Mouse (Mus musculus): ENCODE data around the gene Prep.
"Not testable (repeated sequence)": the region's sequence is repeated elsewhere in the genome, so short reads cannot be mapped to it uniquely, and the experiment has no call there.

Prep gene

DNA sequence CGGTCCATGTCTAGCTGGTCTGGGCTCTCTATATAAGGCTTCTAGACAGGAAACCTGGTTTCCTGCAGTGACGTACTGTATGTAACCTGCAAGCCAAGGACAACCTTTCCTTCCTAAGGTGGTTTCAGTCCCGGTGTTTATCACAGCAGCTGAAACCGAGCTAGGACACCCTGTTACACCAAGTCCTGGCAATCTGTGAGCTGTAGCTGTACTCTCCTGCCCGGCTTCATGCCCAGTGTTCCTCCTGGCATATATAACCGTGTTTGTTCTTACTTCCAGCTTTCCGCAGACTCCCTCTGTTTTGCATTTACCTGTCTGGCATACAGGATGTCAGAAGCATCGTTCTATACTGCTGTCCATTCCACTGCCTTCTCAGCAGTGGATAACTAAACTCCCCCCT, 51.4 kb downstream of the Prep start:
- no peak for DNase-seq (ENCODE audit: low spot score)

DNA sequence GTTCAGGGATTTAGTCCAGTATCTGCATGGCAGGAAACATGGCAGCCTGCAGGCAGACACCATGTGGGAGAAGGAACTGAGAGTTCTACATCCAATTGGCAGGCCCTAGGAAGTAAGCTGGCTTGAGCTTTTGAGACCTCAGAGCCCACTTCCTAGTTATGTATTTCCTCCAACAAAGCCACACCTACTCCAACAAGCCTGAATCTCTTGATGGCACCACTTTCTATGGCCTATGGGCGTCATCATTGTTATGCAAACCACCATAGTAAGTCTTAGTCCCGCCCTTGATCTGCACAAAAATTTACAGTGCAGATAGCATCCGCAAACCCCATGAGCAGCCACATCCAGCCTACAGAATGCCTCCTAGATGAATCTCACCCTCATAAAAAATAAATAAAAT, 54.6 kb downstream of the Prep start:
- no peak for DNase-seq (ENCODE audit: low spot score)

DNA sequence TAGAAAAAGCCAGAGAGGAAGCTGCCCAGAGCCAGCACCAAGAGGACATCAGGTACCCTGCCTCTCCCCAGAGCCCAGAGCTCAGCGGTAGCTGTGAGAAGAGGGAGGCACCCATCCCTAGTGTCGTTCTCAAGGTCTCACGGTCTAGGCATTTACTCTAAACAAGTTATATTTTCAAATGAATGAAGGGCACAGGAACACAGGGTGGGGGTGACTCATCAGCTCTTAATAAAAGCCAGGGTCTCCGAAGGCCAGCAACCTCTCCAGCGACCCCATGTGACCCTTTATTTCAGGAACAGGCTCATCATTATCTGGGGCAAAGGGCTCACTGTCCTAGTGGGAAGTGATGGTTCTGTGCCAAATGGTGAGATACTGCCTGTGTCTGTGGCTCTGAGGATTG, 55.5 kb downstream of the Prep start:
- DNase-seq (ENCODE audit: low spot score): no peak

DNA sequence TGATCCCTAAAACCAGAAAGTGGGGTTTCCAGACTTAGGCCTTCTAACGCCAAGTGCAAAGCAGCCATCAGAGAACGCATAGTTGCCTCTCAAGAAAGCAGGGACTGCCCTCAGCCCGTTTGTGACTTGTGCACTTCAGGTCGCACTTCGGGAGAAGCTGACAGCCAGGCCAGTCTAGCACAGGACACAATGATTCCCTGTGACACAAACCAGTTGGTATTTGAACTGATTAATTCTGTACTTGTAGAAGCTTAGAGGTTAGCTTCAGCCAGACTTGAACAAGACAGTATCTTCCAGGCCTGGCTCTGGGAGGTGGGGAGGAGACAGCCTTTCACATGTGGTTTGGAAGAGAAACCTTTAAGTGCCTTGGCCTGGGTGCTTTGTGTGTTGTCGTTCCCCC, 56.0 kb downstream of the Prep start:
- DNase-seq (ENCODE audit: low spot score): no peak

DNA sequence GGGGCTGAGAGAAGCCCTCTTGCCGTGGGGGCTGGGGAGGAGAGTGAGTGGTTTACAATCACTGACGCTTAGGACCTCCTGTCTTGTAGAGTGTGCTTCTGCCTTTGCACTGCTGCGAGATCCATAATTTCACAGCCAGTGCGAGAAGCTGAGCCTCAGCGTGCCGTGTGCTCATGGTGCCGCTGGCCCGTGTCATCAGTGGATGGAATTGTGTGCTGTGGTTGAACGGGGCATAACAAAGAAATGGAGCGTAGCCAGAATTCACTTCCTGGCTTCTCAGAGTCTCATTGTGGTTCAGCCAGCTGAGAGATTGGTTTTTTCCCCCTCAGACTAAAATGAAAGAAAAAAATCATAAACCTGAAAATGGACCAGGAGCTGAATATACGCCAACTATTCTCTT, 62.1 kb downstream of the Prep start:
- DNase-seq (ENCODE audit: low spot score): no peak

DNA sequence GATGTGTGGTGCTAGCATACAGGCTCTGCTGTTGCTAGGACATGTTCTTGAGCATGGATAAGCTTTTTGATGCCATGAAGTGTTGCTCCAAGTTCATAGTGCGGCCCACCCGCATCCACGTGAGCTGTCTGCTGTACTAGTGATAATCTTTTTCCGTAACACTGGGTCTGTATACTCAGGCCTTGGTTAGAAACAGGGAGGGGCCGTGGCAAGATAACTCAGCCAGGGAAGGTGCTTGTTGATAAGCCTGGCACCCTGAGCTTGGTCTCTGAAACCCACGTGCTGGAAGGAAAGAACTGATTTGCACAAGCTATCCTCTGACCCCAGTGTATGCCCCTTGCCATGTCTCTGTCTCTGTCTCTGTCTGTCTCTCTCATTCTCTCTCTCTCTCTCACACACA, 63.0 kb downstream of the Prep start:
- no peak for DNase-seq (ENCODE audit: low spot score)

DNA sequence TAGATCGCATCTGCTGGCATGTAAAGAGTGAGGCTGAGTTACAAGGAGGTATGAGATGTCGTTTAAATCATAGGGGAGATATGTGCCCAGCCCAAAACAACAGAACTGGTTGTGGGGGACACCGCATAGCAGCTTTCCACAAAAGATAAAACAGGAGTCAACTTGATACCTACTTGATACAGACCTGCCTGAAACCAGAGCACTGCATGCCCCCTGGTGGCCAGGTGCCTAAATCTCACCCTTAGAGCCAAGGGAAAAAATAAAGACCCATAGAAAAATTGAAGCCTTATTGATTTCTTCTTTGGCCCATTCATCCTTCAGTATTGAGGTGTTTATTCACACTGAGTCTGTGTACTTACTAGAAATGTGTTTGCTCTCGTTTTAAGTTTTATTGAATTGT, 65.4 kb downstream of the Prep start:
- DNase-seq (ENCODE audit: low spot score): peak; percentile 29

DNA sequence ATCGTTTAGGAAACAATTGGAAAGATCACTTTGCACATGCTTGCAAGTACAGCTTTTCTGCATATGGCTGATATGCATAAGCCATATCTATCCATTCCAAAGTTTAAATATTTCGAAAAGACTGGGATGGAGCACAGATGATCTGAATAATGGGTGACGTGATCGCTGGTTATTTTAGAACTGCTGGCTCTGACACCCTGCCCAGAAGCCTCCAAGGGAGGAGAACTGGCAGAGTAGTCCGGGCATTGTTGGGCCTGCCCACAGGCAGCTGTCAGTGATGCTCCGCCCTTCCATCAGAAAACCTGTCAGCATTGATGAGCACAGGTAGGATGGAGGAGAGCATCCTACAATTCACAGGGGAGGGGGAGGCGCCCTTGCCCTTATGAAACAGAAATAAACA, 69.8 kb downstream of the Prep start:
- DNase-seq (ENCODE audit: low spot score): no peak

DNA sequence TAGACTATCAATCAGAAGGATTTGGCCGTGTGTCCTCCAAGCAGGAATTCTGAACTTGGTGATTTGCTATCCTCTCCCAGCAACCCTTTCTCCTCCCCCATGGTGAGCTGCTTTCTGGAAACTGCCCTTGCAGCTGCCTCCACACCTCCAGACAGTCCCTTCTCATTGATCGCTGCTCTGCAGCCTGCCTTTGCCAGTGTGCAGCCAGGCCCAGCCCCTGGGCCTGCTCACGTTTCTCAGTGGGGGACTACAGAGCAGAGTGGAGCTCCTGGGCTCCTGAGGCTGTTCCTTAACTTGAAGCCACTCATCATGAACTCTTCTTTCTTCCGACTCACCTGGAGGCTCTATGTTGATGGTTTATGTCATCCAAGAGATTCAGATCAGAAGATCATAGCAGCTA, 72.9 kb downstream of the Prep start:
- no peak for DNase-seq (ENCODE audit: low spot score)

DNA sequence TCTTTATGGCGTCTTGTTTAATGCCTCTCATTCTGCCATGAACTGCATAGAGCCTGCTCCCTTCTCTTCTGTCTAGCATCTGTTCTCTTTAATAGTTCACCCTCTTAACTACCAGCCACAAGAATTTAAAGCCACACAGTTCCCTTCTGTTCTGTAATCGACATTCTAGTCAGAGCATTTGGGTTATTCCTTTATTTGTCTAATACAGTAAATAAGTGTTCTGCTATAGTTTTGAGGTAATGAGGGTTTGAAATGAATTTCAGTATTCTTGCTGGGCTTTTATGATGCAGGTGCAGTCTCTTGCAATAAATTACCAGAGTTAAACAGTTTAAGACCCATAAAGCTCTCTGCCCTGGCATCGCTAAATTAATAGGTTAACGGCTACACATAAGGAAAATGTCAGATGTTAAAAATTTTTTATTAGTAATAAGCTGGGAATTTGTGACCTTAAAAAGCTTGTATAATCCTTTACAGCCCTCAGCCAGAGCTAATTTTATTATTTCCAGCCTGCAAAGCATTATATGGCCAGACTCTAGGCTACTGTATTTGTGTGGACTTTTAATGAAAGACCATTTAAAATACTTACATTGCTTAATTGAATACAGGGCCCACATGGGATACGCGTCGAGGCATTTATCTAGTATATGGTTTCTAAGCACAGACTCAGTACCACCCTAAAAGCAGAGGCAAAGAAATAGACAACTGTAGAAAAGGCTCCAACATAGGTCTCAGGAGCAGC, 73.6 kb downstream of the Prep start:
- DNase-seq (ENCODE audit: low spot score): no peak

DNA sequence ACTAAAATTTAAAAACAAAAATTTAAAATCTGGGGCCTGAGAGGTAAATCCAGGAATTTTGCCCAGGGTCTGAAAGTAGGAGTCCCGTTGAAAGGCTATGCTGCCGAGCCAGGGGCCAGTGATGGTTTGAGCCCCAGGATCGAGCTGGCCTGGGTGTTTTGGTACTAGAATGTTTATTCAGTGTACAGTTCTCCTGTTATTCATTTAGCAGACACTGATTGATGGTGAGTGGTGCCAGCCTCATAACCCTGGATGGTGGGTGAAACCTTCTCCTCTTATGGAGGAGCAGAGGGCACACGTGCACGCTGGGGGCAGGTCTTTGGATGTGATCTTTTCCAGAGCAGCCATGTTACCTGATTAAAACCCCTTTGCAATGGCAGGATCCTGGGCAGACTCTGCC, 75.4 kb downstream of the Prep start:
- DNase-seq (ENCODE audit: low spot score): no peak

DNA sequence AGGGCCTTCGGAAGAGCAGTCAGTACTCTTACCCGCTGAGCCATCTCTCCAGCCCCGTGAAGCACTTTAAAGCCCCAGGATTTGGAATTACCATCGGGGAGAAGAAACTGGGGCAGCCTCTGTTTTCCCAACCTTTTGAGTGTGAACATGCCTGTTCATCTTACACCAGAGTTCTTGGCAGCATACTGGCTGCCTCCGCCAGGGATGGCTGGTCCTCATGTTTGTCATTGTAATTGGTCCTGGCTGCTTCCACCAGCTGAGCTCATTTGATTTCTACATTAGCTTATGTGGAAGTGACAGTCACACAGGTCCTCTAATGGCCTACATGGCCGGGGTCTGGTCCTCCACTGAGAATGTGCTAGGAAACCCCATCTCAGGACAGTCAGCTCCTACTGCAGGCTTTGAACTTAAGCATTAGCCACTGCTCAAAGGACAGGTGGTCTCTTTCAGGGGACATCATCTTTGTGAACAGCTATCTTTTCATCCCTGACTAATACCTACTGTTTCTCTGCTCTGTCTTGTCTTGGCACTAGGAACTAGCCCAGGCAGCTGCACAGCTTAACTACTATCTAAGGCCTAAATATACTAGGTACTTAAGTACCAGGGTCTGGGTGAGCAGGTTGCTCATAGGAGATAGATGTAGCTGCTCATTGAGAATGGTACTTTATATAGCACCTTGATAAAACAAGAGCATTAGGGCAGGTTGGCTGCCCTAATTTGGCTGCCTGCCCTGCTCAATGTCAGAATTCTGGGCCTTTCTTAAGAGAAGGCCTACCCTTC, 77.2 kb downstream of the Prep start:
- DNase-seq (ENCODE audit: low spot score): no peak

DNA sequence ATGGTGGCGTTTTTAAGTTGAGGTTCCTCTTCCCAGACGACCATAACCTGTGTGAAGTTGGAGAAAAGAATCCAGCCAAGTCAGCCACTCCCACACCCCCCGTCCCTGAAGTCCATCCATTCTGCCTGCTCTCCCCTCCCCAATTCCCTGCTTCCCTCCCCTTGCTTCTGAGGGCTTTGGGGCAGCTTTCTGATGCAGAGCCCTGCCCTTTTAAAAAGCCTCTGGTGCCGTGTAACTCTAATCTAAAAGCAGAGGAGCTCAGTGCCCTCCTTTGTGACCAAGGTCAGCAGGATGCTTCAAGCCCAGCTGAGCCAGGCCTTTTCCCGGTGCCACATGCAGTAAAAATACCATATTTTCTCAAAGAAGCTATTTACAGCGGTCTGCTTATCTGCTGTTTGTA, 79.8 kb downstream of the Prep start:
- peak; percentile 15 for DNase-seq (ENCODE audit: low spot score)

DNA sequence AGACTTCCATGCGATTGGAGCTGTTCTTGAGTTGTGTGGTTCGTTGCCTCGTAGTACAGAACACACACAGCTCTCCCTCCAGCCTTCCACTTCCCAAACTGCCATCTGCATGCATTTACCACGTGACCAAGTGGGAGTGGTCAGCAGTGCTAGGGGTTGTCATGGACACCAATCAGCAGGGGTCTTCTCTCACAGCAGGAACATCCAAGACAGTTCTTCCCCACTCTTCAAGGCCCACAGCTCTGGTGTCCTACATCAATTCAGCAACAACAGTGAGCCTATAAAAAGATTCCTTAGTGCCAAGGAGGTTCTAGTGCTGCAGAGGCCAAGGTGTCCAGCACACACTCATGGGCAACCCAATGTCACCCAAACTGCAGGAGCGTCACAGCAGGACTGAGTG, 84.1 kb downstream of the Prep start:
- DNase-seq (ENCODE audit: low spot score): peak; percentile 65

DNA sequence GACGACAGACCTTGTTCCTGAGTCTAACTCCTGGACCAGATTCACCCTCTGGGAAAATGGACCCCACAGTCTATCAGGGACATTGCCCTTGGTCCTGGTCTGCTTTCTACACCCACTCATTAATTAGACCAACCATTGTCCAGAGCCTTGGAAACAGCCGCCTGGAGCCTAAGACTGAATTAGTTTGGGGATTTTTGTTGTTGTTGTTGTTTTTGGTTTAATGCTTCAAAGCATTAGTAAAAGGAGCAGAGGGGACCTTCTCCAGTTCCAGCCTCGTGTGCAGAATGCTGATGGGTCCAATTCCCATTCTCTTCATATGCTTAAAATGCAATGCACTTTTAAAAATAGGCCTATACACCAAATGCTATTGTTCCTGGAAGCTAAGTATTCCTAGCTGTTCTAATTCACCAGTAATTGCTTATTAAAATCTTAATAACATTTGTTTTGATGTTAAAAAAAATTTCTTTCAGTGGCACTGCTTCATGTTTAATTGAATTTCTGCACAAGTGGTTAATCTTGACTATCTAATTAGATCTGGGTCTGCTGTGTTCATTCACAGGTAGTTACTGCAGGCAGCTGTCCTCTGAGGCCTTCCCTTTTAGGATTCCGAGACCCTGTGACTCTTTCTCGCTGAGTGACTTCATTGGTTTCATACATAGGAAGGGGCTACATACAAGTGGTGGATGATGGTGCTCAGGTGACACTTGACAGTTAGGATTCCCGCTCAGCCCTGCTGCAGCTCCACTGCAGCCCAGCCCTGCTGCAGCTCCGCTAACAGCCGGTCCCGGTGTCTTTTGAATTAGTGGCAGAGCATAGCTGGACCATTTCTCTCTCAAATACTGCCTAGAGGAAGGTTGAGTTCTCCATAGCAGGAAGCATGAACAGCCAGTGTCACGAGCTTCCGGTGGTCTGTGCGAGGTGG, 85.0 kb downstream of the Prep start:
- no peak for DNase-seq (ENCODE audit: low spot score)

DNA sequence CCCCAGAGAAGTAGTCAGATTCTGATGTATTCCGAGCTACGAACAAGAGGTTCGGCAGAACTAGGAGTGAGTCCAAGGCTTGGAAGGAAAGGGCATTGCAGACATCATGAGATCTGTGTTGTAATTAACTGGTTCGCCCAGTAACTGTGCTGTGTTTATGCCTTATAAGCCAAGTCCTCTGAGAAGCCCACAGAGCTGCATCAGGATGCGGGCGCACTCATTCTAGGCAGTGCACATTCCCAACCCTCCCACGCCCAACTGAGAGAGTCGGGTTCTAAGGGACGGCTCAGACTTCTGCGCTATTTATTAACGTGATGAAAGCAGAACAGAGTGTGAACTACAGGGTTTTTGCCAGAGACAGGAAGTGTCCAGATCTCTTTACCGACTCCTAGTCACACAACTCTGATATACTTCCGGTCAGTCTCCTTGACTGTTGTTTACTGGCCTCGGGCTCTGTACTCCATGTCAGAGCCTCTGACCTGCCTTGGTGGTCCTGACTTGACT, 87.6 kb downstream of the Prep start:
- no peak for DNase-seq (ENCODE audit: low spot score)

DNA sequence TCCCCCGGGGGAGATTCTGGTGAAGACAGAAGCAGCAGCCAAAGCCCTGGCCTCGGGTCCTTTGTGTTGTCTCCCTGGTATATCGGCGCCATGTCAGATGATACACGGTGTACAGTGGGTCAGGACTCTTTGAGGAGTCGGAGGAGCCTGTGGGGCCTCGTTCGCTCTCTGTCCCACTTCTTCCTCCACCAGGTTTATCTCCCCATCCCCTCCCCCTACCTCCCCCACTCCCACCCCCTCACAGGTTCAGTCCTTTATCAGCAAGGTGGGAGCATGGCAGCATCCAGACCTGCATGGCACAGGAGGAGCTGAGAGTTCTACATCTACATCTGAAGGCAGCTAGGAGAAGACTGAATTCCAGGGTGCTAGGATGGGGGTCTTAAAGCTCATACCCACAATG, 98.8 kb downstream of the Prep start:
- DNase-seq (ENCODE audit: low spot score): no peak

DNA sequence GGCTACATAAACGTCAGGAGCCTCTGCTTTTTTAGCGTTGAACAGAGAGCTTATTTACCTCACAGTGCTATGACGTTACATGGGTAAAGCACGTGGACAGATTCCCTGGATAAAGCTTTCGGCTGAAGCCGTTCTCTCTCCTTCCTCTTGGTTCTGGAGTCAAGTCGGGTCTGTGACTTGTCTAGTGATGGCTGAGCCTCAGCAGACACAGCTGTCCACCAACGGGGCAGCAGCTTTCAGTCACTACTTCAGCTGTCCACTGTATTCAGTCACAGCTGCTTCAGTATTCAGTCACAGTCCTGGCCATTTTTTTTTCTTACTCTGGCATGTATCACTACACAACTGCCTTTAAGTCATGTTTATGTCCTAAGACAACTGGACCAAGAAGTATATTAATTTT, 106.9 kb downstream of the Prep start:
- DNase-seq (ENCODE audit: low spot score): no peak

DNA sequence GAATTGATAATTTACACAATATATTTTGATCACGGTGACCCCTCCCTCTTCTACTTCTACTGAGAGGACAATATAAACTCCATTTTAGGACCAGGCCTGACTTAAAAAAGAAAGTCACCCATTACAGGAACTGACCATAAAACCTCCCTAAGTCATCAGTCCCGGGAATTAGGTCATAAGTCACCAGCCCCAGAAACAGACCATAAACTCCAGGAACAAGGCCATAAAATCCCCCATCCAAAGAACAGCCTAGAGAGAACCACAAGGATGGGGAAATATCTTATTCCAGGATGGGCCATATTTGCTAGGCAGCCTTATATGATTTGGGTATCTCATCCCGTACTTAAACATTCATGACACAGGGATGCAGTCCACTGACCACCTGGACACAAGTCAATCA, 107.3 kb downstream of the Prep start:
- DNase-seq (ENCODE audit: low spot score): no peak

DNA sequence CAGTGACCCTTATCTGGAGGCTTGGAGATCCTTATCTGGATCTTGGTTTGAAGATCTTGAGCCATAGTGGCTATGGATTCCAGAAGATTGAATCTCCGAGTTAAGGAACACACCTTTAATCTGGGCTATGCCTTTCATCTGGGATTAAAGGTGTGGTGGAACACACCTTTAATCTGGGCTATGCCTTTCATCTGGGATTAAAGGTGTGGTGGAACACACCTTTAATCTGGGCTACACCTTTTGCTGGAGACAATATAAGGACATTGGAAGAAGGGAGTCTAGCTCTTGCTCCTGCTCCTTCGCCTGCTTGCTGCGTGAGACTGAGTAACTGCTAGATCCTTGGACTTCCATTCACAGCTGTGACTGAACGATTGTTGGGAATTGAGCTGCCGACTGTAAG, 110.8 kb downstream of the Prep start, which contains the start of gene Popdc3:
TSS of gene Popdc3 (plus strand) at position 301 of the 400 bp plus-strand sequence.
- DNase-seq (ENCODE audit: low spot score): not testable (repeated sequence)

DNA sequence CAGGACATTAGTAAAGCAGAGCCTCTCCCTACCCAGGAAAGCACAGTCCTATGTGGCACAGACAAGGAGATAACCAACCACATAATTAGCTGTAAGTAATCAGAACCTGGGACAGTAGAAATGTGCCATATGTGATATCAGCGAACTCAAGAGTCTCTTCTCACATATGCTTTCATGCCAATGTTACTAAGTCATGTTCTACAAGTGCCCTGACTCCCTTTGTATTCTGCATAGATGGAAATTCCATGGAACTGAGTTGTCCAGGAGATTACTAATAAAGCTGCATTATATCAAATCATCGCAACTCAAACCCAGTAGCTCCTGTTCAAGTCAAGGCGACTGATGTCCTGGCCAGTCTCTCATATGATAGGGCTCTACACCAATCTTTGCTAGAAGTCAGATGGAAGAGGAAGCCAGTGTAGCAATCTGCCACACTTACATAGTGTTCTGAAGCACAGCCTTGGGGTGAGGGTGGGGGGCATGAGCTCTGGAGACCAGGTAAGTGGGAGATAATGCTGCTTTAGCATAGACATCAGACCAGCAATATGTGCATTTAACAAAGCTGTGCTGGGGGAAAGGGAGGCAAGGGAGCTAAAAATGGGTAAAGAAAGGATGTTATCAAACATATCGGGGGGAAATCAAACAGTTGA, 113.8 kb downstream of the Prep start:
- DNase-seq (ENCODE audit: low spot score): no peak

DNA sequence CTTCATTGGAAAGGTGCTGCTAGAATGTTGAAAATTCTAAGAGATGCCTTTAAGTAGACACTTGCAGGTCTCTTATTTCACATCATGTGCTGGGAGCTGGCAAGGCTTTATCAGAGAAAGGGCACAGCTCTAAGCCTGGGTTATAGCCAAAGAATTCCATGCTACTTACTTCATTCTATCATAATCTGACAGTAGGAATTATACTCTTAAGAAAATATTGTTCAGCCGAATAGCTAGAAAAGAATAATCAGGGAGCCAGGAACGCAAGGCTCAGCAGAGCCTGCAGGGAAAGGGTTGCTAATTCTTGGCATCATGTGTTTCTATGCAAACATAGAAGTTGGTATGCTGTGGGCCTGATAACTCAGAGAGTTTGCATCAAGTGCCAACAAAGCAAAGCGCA, 114.3 kb downstream of the Prep start:
- DNase-seq (ENCODE audit: low spot score): no peak

Data from embryo, embryonic 10 days (tissue).